Mouse (Mus musculus) erythroblast, embryonic 14.5 days (primary cell): ENCODE measurements around the gene Lyrm4. TPM values are rescaled to one million over a fixed set of nuclear protein-coding genes. Genes with fewer than 3 reads are reported as not detected.

Experiments used
- H3K27me3 ChIP-seq: 2 replicates; pipeline ENCODE4 v1.6.1; 2012; ENCODE audit warnings: inconsistent platforms; ENCODE audit not compliant: control insufficient read depth
- H3K36me3 ChIP-seq: 2 replicates; pipeline ENCODE4 v1.6.1; 2012; ENCODE audit warnings: mild to moderate bottlenecking, inconsistent platforms; ENCODE audit not compliant: control insufficient read depth
- H3K4me1 ChIP-seq: 2 replicates; pipeline ENCODE4 v1.6.1; 2012; ENCODE audit warnings: inconsistent platforms; ENCODE audit not compliant: control insufficient read depth
- H3K4me3 ChIP-seq: replicated peaks from 2 replicates; pipeline ENCODE3; 2012; ENCODE audit warnings: moderate library complexity, mild to moderate bottlenecking, inconsistent platforms
- H3K9me3 ChIP-seq: 2 replicates; pipeline ENCODE4 v1.6.1; 2012; ENCODE audit warnings: low read length, inconsistent platforms, mixed read lengths; ENCODE audit not compliant: control insufficient read depth
- GATA1 ChIP-seq: IDR thresholded peaks from 2 replicates; pipeline ENCODE4 v1.6.1; 2012; ENCODE audit warnings: low read length, inconsistent platforms, mixed read lengths
- TAL1 ChIP-seq: IDR thresholded peaks from 3 replicates; pipeline ENCODE4 v1.6.1; 2012; ENCODE audit warnings: low read length, inconsistent platforms, mixed read lengths
- polyA plus RNA-seq: library from polyadenylated mRNA; stranded (reverse); fragments of >175 nt; gene quantifications from 2 replicates; pipeline ENCODE4 v1.2.3, GENCODE M21; 2012

Lyrm4 gene
- polyA plus RNA-seq, 1 experiment = 1.1 TPM

DNA sequence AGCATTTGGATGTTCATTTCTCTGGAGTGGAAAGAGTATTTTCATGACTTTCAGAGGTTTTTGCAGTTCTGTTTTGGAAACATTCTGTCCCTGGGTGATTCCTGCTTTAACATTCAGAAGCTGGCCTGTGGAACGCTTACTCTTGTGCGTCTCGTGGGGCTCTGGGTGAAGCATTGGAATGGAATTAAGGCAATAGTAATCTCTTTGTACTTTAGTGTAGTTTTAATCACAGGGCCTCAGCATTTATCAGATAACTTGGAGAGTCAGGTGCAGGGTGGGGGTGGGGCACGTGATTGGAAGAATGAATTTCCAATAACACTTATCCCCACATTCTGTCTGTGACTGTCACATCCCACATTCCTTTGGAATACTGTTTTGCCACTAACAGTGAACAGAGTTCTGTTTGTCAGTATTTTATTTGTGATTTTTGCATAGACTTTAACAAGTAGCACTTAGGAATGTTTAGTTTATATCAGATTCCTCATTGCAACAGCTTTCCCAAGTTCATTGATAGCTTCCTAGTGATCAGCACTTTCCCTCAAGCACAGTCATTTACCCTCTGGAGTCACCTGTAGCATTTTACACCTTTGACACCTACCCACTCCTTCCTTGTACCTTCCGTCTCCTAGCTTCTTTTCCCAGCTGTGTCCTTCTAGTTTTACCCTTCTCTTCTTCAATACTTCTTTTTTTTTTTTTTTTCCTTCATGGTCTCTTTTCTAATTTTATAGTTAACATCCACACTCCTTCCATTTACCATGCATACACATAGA lies 23.1 kb upstream of the Lyrm4 start:
- Histone ChIP-seq H3K4me1 (peaks cover 16% of the 10 kb centered on the region), H3K27me3 (no peaks in the 10 kb centered on the region), H3K4me3 (no peak overlapping the region), H3K36me3 (no peaks in the 10 kb centered on the region), H3K9me3 (no peaks in the 10 kb centered on the region)
- TF ChIP-seq TAL1 = no peak

GRCm38 (mm10) chr13:36139703-36140102 lies 22.4 kb upstream of the Lyrm4 start:
- H3K27me3 ChIP-seq = no peaks in the 10 kb centered on the region
- H3K9me3 ChIP-seq = no peaks in the 10 kb centered on the region
- no peak overlapping the region for H3K4me3 ChIP-seq
- TF ChIP-seq GATA1 (no peak), TAL1 (no peak)
- peaks cover 21% of the 10 kb centered on the region for H3K4me1 ChIP-seq
- H3K36me3 ChIP-seq = no peaks in the 10 kb centered on the region

DNA sequence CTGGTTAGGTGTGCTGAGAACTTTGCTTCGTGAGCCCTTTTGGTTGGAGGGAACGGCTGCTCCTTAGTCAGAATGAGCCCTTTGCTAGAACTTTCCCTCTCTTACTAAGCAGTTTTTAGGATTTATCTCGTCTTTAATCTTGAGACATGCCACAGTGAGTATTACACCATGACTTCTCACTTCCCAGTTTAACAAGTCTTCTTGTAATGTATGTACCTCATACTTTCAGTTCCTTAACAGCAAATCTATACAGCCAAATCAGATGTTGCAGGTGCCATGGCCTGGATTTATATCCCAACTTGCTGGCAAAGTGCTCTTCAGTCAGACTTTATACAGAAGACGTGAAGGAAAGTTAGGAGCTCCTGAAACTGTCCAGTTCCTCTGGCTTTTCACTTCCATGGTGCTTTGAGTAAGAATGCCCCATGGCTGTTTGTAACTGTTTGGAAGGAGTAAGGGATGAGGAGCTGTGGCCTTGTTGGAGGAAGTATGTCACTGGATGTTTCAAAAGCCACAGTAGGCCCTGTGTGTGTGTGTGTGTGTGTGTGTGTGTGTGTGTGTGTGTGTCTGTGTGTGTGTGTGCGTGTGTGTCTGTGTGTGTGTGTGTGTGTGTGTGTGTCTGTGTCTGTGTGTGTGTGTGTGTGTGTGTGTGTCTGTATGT lies 14.8 kb upstream of the Lyrm4 start:
- TF ChIP-seq GATA1 (no peak), TAL1 (no peak)
- peaks cover 28% of the 10 kb centered on the region for H3K4me1 ChIP-seq
- H3K27me3 ChIP-seq = no peaks in the 10 kb centered on the region
- peaks cover 14% of the 10 kb centered on the region for H3K36me3 ChIP-seq
- no peak overlapping the region for H3K4me3 ChIP-seq
- peaks cover 2% of the 10 kb centered on the region; the same call in 1 of the 2 replicates for H3K9me3 ChIP-seq

- peaks cover 26% of the 10 kb centered on the region for H3K4me1 ChIP-seq
- H3K27me3 ChIP-seq = no peaks in the 10 kb centered on the region
- TF ChIP-seq TAL1 (no peak), GATA1 (no peak)
- H3K36me3 ChIP-seq = peaks cover 16% of the 10 kb centered on the region
- no peak overlapping the region for H3K4me3 ChIP-seq
- H3K9me3 ChIP-seq = peaks cover 2% of the 10 kb centered on the region; the same call in 1 of the 2 replicates
Observed at GRCm38 (mm10) chr13:36131401-36131800, 14.1 kb upstream of the Lyrm4 start.

DNA sequence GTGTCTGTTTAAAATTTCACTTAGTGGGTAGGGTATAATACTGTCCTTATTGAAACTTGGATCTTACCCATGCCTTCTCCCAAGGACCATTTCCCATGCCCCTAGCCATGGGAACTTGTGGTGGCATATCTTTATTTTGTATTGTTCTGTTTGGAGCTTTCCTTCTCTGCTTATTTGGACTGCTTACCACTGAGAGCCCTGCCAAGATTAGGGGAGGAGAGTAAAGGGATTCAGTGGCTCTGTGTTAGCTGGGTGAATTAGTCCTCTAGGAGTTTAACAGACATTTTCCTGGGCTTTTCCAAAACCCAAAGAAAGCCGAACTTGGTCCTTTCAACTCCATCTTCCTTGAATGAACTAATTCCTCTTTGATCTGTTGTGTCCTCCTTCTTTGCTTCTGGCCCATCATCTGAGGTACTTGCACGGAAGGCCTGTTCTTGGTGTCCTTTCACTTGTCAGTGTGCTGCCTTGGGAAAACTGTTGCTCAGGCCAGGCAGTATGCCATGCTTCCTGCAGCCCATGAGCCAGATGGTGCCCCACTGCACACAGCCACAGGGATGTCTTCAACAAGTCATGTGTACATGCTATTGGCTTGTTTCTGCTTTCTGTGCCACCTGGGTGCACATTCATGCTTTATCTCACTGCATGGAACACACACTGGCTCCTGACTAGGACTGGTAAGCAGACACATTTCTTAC lies 12.2 kb upstream of the Lyrm4 start:
- TF ChIP-seq GATA1 (no peak), TAL1 (no peak)
- Histone ChIP-seq H3K4me3 (no peak overlapping the region), H3K27me3 (no peaks in the 10 kb centered on the region), H3K36me3 (peaks cover 18% of the 10 kb centered on the region), H3K9me3 (peaks cover 2% of the 10 kb centered on the region; the same call in 1 of the 2 replicates), H3K4me1 (peaks cover 18% of the 10 kb centered on the region)

DNA sequence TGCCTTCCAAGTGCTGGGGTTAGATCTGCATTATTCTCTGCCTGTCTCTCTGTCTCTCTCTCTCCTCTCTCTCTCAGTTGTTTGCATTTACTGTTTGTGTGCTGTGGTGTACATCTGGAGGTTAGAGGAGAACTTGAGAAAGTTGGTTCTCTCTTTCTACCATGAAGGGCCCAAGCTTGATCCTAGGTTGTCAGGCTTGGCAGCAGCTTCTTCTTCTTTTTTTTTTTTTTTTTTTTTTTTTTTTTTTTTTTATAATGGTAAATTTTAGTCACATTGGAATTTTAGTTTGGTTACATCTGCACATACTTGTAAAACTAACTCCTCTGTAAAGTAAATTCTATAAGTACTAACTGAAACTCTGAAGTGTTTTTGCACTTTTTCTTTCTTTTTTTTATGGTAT lies 3.3 kb upstream of the Lyrm4 start:
- no peaks in the 10 kb centered on the region for H3K36me3 ChIP-seq
- H3K27me3 ChIP-seq = no peaks in the 10 kb centered on the region
- H3K4me3 ChIP-seq = no peak overlapping the region
- no peaks in the 10 kb centered on the region for H3K9me3 ChIP-seq
- TF ChIP-seq GATA1 (no peak), TAL1 (no peak)
- H3K4me1 ChIP-seq = peaks cover 41% of the 10 kb centered on the region

- TF ChIP-seq TAL1 = no peak
- TF ChIP-seq GATA1 = no peak
- peaks cover 2% of the 10 kb centered on the region; the same call in 1 of the 2 replicates for H3K36me3 ChIP-seq
Observed at GRCm38 (mm10) chr13:36119684-36120083, 2.4 kb upstream of the Lyrm4 start.

DNA sequence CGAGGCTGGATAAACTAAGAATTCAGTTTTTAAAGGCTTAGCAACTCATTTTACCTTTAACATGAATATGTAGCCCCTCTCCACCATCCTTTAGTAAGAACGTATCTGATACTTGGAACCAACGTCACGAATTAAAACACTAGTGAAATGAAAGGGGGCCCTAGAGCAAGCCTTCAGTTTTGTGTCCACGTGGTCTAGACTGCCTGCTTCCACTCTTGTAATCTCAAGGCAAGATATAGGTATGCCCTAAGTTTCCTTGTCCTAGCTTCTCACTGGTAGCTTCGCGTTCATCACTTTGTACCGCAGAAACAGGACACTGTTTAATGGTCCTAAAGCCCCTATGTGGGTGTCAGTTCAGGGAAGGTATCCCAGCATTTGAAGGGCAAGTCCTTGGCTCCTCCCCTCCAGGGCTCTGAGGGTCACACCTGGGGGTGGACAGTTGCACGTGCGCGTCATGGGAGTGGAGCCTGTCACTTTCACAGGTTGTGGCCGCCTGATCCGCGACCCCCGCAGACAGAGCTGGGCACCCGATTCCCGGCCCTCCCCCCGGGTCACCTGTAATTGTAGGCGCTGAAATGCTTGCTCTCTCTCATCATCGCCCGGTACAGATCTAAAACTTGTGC lies 695 bp downstream of the Lyrm4 start:
- H3K9me3 ChIP-seq = no peaks in the 10 kb centered on the region
- peaks cover 65% of the 10 kb centered on the region for H3K4me1 ChIP-seq
- H3K27me3 ChIP-seq = no peaks in the 10 kb centered on the region
- TF ChIP-seq TAL1 (no peak), GATA1 (no peak)
- peaks cover 14% of the 10 kb centered on the region for H3K36me3 ChIP-seq
- peak overlapping the region; percentile 73 for H3K4me3 ChIP-seq

More at GRCm38 (mm10) chr13:36119684-36120083, 2.4 kb upstream of the Lyrm4 start:
- no peaks in the 10 kb centered on the region for H3K9me3 ChIP-seq
- H3K4me3 ChIP-seq = no peak overlapping the region
- peaks cover 50% of the 10 kb centered on the region for H3K4me1 ChIP-seq
- H3K27me3 ChIP-seq = no peaks in the 10 kb centered on the region

- Histone ChIP-seq H3K9me3 (no peaks in the 10 kb centered on the region), H3K4me3 (no peak overlapping the region), H3K27me3 (no peaks in the 10 kb centered on the region), H3K4me1 (peaks cover 56% of the 10 kb centered on the region), H3K36me3 (peaks cover 27% of the 10 kb centered on the region)
- no peak for TF ChIP-seq TAL1
- no peak for TF ChIP-seq GATA1
Observed at GRCm38 (mm10) chr13:36113181-36113580, 4.1 kb downstream of the Lyrm4 start.
